In genomic region chr7:130932921-130933320, GRCm38 (mm10) we compare ENCODE assay signal across 32 mouse cellular contexts. TPM values are rescaled to one million over a fixed set of nuclear protein-coding genes. Genes with fewer than 3 reads are reported as not detected.
"Had no signal": no experiment of that assay in that cellular context is flagged by ENCODE, and none has a peak within 500 bp of the region (broad histone marks: within the 10 kb centered on the region; RNA-seq: fewer than 3 reads in every experiment).

No protein-coding gene starts in this region.

- H3K9me3 ChIP-seq: heart, embryonic 13.5 days; heart, embryonic 15.5 days; hindbrain, embryonic 10.5 days; hindbrain, embryonic 12.5 days; hindbrain, embryonic 13.5 days; hindbrain, embryonic 15.5 days; intestine, embryonic 15.5 days; kidney, embryonic 15.5 days had no signal

- H3K36me3 ChIP-seq: heart, embryonic 12.5 days; heart, embryonic 13.5 days; heart, embryonic 15.5 days; hindbrain, embryonic 10.5 days; hindbrain, embryonic 12.5 days; hindbrain, embryonic 13.5 days; hindbrain, embryonic 15.5 days; intestine, embryonic 15.5 days; kidney, embryonic 15.5 days had no signal

- DNase-seq: heart, postnatal 10 days; heart, postnatal 14 days; heart, postnatal 36 days; heart, postnatal 4 days; kidney, adult 11 months; kidney, adult 18-20 months; kidney, adult 2 months; kidney, adult 8-10 months; kidney, adult 9 months; kidney, postnatal 10 days; kidney, postnatal 14 days; kidney, postnatal 25 days; kidney, postnatal 36 days; kidney, postnatal 4 days; layer of hippocampus, adult 9-11 months; layer of hippocampus, postnatal 36 days had no signal

- H3K4me3 ChIP-seq: heart, embryonic 12.5 days; heart, embryonic 13.5 days; heart, embryonic 15.5 days; hindbrain, embryonic 10.5 days; hindbrain, embryonic 12.5 days; hindbrain, embryonic 13.5 days; hindbrain, embryonic 15.5 days; intestine, embryonic 15.5 days; kidney, embryonic 15.5 days; layer of hippocampus, adult 2 months; left cerebral cortex, adult 2 months had no signal

- H3K27ac ChIP-seq: heart, embryonic 13.5 days; heart, embryonic 15.5 days; hindbrain, embryonic 10.5 days; hindbrain, embryonic 12.5 days; hindbrain, embryonic 13.5 days; hindbrain, embryonic 14.5 days; hindbrain, embryonic 15.5 days; hindbrain, postnatal 0 days; intestine, embryonic 15.5 days; kidney, embryonic 15.5 days; kidney, postnatal 0 days; layer of hippocampus, adult 2 months; left cerebral cortex, adult 2 months had no signal

RNA-seq across cellular contexts. Expression of gene Htra1, which starts 3.0 kb away (rescaled TPM):
- total RNA-seq: hematopoietic stem cell, adult 5-6 weeks had no signal
- polyA plus RNA-seq: inflammation-experienced regulatory T-cells, adult 6 months had no signal
